Mouse (Mus musculus): ENCODE data around the gene Gnb1. TPM values are rescaled to one million over a fixed set of nuclear protein-coding genes. Genes with fewer than 3 reads are reported as not detected.

Gene Gnb1
- total and polyA plus RNA-seq, 3 experiments, result 78.1 to 489 TPM; not detected in 1

DNA sequence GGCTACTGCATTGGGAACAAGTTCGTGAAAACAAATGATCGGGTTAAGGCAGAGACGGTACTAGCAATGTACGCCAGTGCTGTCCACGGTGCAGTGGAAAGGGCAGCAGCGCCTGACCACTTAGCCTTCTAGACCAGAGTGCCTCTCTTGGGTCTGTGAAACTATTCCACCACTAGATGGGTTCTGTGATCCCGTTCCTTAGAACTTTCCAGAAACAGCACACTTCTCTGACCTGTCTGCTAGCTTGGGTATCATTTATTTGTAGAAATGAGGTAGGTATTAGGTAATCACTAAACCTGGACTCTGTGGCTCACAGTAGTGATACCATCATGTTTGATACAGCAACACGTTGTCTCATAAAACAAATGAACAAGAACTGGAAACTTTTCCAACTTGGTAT lies 75.4 kb downstream of the Gnb1 start:
- TF ChIP-seq MAZ (IDR thresholded peaks at IDR 0.05; ENCODE audit: low read depth, low read length) (no peak), BHLHE40 (IDR thresholded peaks at IDR 0.05; ENCODE audit: borderline replicate concordance, low read depth, low read length) (no peak), USF2 (IDR thresholded peaks at IDR 0.05; ENCODE audit: borderline replicate concordance in 1 of 2, insufficient read depth in 1 of 2, low read depth in 1 of 2, low read length in 2 of 2) (no peak), UBTF (IDR thresholded peaks at IDR 0.05; ENCODE audit: borderline replicate concordance, insufficient read depth, low read depth, low read length) (no peak), RAD21 (IDR thresholded peaks at IDR 0.05; ENCODE audit: low read depth, low read length) (no peak), ZC3H11A (IDR thresholded peaks at IDR 0.05; ENCODE audit: low read depth, low read length) (no peak), POLR2AphosphoS5 (IDR thresholded peaks at IDR 0.05; ENCODE audit: borderline replicate concordance, low read depth, low read length) (no peak), ZNF384 (IDR thresholded peaks at IDR 0.05; ENCODE audit: low read depth, low read length) (no peak), ELF1 (IDR thresholded peaks at IDR 0.05; ENCODE audit: low read depth, low read length) (no peak), POLR2AphosphoS2 (IDR thresholded peaks at IDR 0.05; ENCODE audit: low read length) (no peak), GATA1 (IDR thresholded peaks at IDR 0.05; ENCODE audit: low read depth, low read length) (no peak), RCOR1 (IDR thresholded peaks at IDR 0.05; ENCODE audit: low read depth, low read length) (no peak), HCFC1 (IDR thresholded peaks at IDR 0.05; ENCODE audit: low read depth, low read length) (no peak), ETS1 (IDR thresholded peaks at IDR 0.05; ENCODE audit: low read depth, low read length) (no peak), CHD1 (IDR thresholded peaks at IDR 0.05; ENCODE audit: low read depth, low read length) (no peak), MYB (IDR thresholded peaks at IDR 0.05; ENCODE audit: low read depth, low read length) (no peak), SMC3 (IDR thresholded peaks at IDR 0.05; ENCODE audit: low read depth, low read length) (no peak), EP300 (IDR thresholded peaks at IDR 0.05; ENCODE audit: low read depth in 1 of 2, low read length in 2 of 2) (no peak), NELFE (IDR thresholded peaks at IDR 0.05; ENCODE audit: low read depth, low read length) (no peak), MAX (IDR thresholded peaks at IDR 0.05; ENCODE audit: low read length) (no peak)
- H3K27me3 ChIP-seq (ENCODE audit: control insufficient read depth in 1 of 2, insufficient read depth in 2 of 2, low read length in 2 of 2), result no peaks in the 10 kb centered on the region
- H3K9me3 ChIP-seq (replicated peaks; ENCODE audit: insufficient read depth, low read length), result no peaks in the 10 kb centered on the region
- H3K4me1 ChIP-seq (ENCODE audit: control insufficient read depth in 1 of 2, insufficient read depth in 2 of 2, low read length in 2 of 2), result peaks cover 20 to 44% of the 10 kb centered on the region in 2 experiments
- peaks cover 2 to 40% of the 10 kb centered on the region in 2 experiments; a peak in 3 of 4 replicates for H3K36me3 ChIP-seq (ENCODE audit: control insufficient read depth in 1 of 2, insufficient read depth in 2 of 2, low read length in 2 of 2)
- DNase-seq (ENCODE audit: low read depth, low spot score), result no peak
- peaks cover 65% of the 10 kb centered on the region for H3K79me2 ChIP-seq (ENCODE audit: control insufficient read depth, insufficient read depth, low read length, poor library complexity)
- H3K27ac ChIP-seq (ENCODE audit: control insufficient read depth, low read depth, low read length), result no peak overlapping the region
- H3K4me3 ChIP-seq (ENCODE audit: control insufficient read depth in 1 of 2, insufficient read depth in 1 of 2, low read depth in 2 of 2, low read length in 2 of 2), result no peak overlapping the region
- no peak overlapping the region for H3K9ac ChIP-seq (ENCODE audit: control insufficient read depth, low read depth, low read length, poor library complexity, severe bottlenecking)

DNA sequence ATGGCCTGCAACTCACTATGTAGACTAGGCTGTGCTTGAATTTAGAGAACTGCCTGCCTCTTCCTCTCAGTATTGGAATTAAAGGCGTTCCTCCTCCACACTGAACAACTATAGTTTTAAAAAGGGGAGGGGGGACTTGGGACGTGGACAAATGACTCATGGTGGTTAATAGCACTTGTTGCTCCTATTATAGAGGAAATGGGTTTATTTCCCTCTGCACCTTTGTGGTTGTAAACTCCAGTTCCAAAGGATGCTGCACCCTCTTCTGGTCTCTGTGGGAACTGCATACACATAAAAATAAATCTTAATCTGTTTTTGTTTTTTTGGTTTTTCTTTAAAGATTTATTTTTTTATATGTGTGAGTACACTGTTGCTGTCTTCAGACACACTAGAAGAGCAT lies 77.0 kb downstream of the Gnb1 start:
- peaks cover 2 to 39% of the 10 kb centered on the region in 2 experiments; a peak in 3 of 4 replicates for H3K36me3 ChIP-seq (ENCODE audit: control insufficient read depth in 1 of 2, insufficient read depth in 2 of 2, low read length in 2 of 2)
- no peak overlapping the region for H3K27ac ChIP-seq (ENCODE audit: control insufficient read depth, low read depth, low read length)
- DNase-seq (ENCODE audit: low read depth, low spot score), result peak; percentile 77
- H3K9me3 ChIP-seq (replicated peaks; ENCODE audit: insufficient read depth, low read length), result no peaks in the 10 kb centered on the region
- no peaks in the 10 kb centered on the region for H3K27me3 ChIP-seq (ENCODE audit: control insufficient read depth in 1 of 2, insufficient read depth in 2 of 2, low read length in 2 of 2)
- peaks cover 10 to 39% of the 10 kb centered on the region in 2 experiments for H3K4me1 ChIP-seq (ENCODE audit: control insufficient read depth in 1 of 2, insufficient read depth in 2 of 2, low read length in 2 of 2)
- no peak overlapping the region for H3K4me3 ChIP-seq (ENCODE audit: control insufficient read depth in 1 of 2, insufficient read depth in 1 of 2, low read depth in 2 of 2, low read length in 2 of 2)
- no peak overlapping the region for H3K9ac ChIP-seq (ENCODE audit: control insufficient read depth, low read depth, low read length, poor library complexity, severe bottlenecking)
- peaks cover 78% of the 10 kb centered on the region for H3K79me2 ChIP-seq (ENCODE audit: control insufficient read depth, insufficient read depth, low read length, poor library complexity)
- peak; percentile 79; the same call in 1 of the 2 replicates for TF ChIP-seq MAZ (IDR thresholded peaks at IDR 0.05; ENCODE audit: low read depth, low read length)
- TF ChIP-seq POLR2A (IDR thresholded peaks at IDR 0.05; ENCODE audit: control insufficient read depth in 1 of 2, insufficient read depth in 1 of 2, low read depth in 1 of 2, low read length in 2 of 2, poor library complexity in 1 of 2), result no peak
- no peak for TF ChIP-seq POLR2AphosphoS5 (IDR thresholded peaks at IDR 0.05; ENCODE audit: borderline replicate concordance, low read depth, low read length)
- TF ChIP-seq BHLHE40 (IDR thresholded peaks at IDR 0.05; ENCODE audit: borderline replicate concordance, low read depth, low read length), result no peak
- peak; percentile 53 for TF ChIP-seq ZNF384 (IDR thresholded peaks at IDR 0.05; ENCODE audit: low read depth, low read length)
- no peak for TF ChIP-seq MAFK (IDR thresholded peaks at IDR 0.05; ENCODE audit: borderline replicate concordance, low read depth, low read length)
- no peak for TF ChIP-seq GATA1 (IDR thresholded peaks at IDR 0.05; ENCODE audit: low read depth, low read length)
- no peak for TF ChIP-seq TAL1 (IDR thresholded peaks at IDR 0.05; ENCODE audit: low read length)
- TF ChIP-seq KAT2A (conservative IDR thresholded peaks at IDR 0.05; ENCODE audit: low read depth, low read length), result no peak
- TF ChIP-seq ELF1 (IDR thresholded peaks at IDR 0.05; ENCODE audit: low read depth, low read length), result 0 out of 2 replicates have a peak, but pooled peaks have one; percentile 29
- 0 out of 2 replicates have a peak, but pooled peaks have one; percentile 36 for TF ChIP-seq MYC (IDR thresholded peaks at IDR 0.05; ENCODE audit: low read depth, low read length)
- peak; percentile 75 for TF ChIP-seq RCOR1 (IDR thresholded peaks at IDR 0.05; ENCODE audit: low read depth, low read length)
- TF ChIP-seq HCFC1 (IDR thresholded peaks at IDR 0.05; ENCODE audit: low read depth, low read length), result 0 out of 2 replicates have a peak, but pooled peaks have one; percentile 50
- TF ChIP-seq EP300 (IDR thresholded peaks at IDR 0.05; ENCODE audit: low read depth in 1 of 2, low read length in 2 of 2), result no peak
- TF ChIP-seq SIN3A (IDR thresholded peaks at IDR 0.05; ENCODE audit: low read length), result peak; percentile 77
- TF ChIP-seq MEF2A (IDR thresholded peaks at IDR 0.05; ENCODE audit: extremely low read depth, insufficient replicate concordance, low read depth, low read length, poor library complexity, severe bottlenecking), result no peak
- TF ChIP-seq TCF12 (IDR thresholded peaks at IDR 0.05; ENCODE audit: low read depth, low read length), result 0 out of 2 replicates have a peak, but pooled peaks have one; percentile 15
- no peak for TF ChIP-seq MYB (IDR thresholded peaks at IDR 0.05; ENCODE audit: low read depth, low read length)
- no peak for TF ChIP-seq USF1 (IDR thresholded peaks at IDR 0.05; ENCODE audit: low read depth, low read length)
- no peak for TF ChIP-seq USF2 (IDR thresholded peaks at IDR 0.05; ENCODE audit: borderline replicate concordance in 1 of 2, insufficient read depth in 1 of 2, low read depth in 1 of 2, low read length in 2 of 2)

All from MEL (cell line).